Mouse (Mus musculus) liver, adult 2 months (tissue): ENCODE measurements at regions not wholly inside any gene's neighbourhood (a gene's known extent, or its start where the extent isn't known, plus 50 kb on each side); places are given as distances from the start of the nearest gene placed in this dataset.

ENCODE experiments used
- DNase-seq: peaks from one replicate; pipeline ENCODE4 v3.0.0-alpha.2; 2011; ENCODE audit warnings: low read depth, low spot score; ENCODE audit errors: extremely low read depth
- H3K27ac ChIP-seq: fragments of 200-500 bp; replicated peaks from 2 replicates; pipeline ENCODE4 v1.5.1; 2012; ENCODE audit warnings: low read depth, mild to moderate bottlenecking, control low read depth, inconsistent platforms, low read length; ENCODE audit not compliant: insufficient read depth
- H3K27me3 ChIP-seq: fragments of 200-500 bp; 2 replicates; pipeline ENCODE4 v1.6.1; 2012; ENCODE audit warnings: mild to moderate bottlenecking, moderate library complexity, low read length, inconsistent platforms; ENCODE audit not compliant: control insufficient read depth, insufficient read depth
- H3K36me3 ChIP-seq: fragments of 200-500 bp; 2 replicates; pipeline ENCODE4 v1.6.1; 2012; ENCODE audit warnings: low read length, inconsistent platforms; ENCODE audit not compliant: control insufficient read depth, insufficient read depth
- H3K4me1 ChIP-seq: fragments of 200-500 bp; 2 replicates; pipeline ENCODE4 v1.6.1; 2011; ENCODE audit warnings: low read length; ENCODE audit not compliant: control insufficient read depth, insufficient read depth
- H3K4me3 ChIP-seq: fragments of 200-500 bp; 2 replicates; pipeline ENCODE4 v1.5.1; 2011; ENCODE audit warnings: low read depth, mild to moderate bottlenecking, control low read depth, low read length, moderate library complexity; ENCODE audit not compliant: insufficient read depth
- H3K79me2 ChIP-seq: fragments of 200-500 bp; 2 replicates; pipeline ENCODE4 v1.6.1; 2012; ENCODE audit warnings: inconsistent platforms, mild to moderate bottlenecking, low read length, moderate library complexity; ENCODE audit not compliant: control insufficient read depth, insufficient read depth
- H3K9ac ChIP-seq: fragments of 200-500 bp; 2 replicates; pipeline ENCODE4 v1.6.1; 2012; ENCODE audit warnings: low read depth, mild to moderate bottlenecking, control low read depth, inconsistent platforms, low read length
- CTCF ChIP-seq: fragments of 200-500 bp; IDR thresholded peaks from 2 replicates; pipeline ENCODE4 v1.5.1; 2011; ENCODE audit warnings: low read depth, low read length, control low read depth
- POLR2A ChIP-seq: fragments of 200-500 bp; IDR thresholded peaks from 2 replicates; pipeline ENCODE4 v1.6.1; 2011; ENCODE audit warnings: low read length, control low read depth; ENCODE audit not compliant: insufficient read depth; ENCODE audit errors: extremely low read depth
- WGBS: fragments of 180-500 bp; shearing (Covaris S2); methylation state at CpG from one replicate; pipeline ENCODE4 v1.1.7; 2018; 5-methylcytosine and 5-hydroxymethylcytosine counted together

DNA sequence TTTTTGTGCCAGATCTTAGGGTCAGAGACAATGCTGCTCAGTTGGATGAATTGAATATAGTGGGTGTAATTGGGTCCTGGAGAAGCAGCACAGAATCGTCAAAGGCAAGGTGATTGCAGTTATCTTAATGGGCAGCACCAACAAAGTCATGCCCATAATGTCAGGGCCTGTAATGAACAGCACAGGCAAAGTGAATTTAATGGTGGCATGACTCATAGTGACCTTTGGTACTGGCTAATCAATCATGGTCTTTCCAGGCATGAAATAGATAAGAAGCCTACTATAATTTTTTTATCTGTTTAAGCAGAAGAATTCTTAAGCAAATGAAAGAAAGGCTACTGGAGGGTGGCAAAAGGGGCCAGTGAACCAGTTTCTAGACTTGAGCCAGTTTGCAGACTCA lies 498.4 kb upstream of the Ercc4 start:
- no peaks in the 10 kb centered on the region for H3K4me1 ChIP-seq
- 43% methylated on average over 1 of the region's 1 CpGs for WGBS

DNA sequence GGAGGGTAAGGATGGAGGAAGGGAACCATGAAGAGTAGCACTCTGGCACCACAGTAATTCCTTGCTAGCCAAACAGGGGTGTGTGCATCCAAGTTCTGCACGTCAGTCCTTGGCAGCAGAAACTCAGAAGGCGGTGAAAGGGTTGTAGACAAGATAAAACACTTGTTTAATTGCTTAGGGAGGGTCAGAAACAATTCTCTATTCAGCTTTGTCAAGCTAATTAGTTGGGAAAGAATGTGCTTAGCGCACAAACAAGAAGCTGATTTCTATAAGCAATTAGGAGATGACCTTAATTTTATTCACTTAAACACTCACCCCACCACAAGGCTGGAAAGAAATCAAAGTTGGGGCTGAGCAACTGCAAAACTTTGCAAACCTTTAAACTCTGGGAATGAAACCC lies 491.7 kb upstream of the Ercc4 start:
- peak; percentile 5 for DNase-seq
- Histone ChIP-seq H3K27ac (no peak overlapping the region), H3K4me3 (no peak overlapping the region), H3K4me1 (no peaks in the 10 kb centered on the region), H3K9ac (no peak overlapping the region), H3K27me3 (no peaks in the 10 kb centered on the region), H3K79me2 (no peaks in the 10 kb centered on the region), H3K36me3 (no peaks in the 10 kb centered on the region)
- WGBS = 60% methylated on average over 3 of the region's 3 CpGs
- TF ChIP-seq CTCF = no peak
- no peak for TF ChIP-seq POLR2A

More for the DNA sequence above, 498.4 kb upstream of the Ercc4 start:
- Histone ChIP-seq H3K27ac (no peak overlapping the region), H3K27me3 (no peaks in the 10 kb centered on the region), H3K79me2 (no peaks in the 10 kb centered on the region), H3K9ac (no peak overlapping the region), H3K36me3 (no peaks in the 10 kb centered on the region), H3K4me3 (no peak overlapping the region)
- no peak for DNase-seq
- TF ChIP-seq POLR2A = no peak
- no peak for TF ChIP-seq CTCF

DNA sequence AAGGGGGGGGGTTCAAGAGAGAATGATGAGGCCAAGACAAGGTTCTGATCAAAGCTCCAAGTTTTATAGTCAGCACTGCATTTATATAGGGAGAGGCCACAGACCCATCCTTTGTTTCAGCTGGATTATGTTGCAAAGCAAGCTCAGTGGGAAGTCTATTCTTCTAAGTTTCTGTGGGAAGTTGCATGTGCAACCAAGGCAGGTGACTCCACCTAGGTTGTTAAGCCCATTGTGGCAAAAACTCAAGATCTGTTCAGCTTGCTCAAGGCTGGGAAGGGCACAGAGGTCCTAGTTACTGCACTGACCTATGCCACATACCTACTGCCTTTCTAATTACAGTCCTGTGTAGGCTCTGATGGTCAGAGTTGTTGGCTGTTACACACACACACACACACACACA lies 477.0 kb upstream of the Ercc4 start:
- Histone ChIP-seq H3K79me2 (no peaks in the 10 kb centered on the region), H3K27me3 (no peaks in the 10 kb centered on the region), H3K4me1 (no peaks in the 10 kb centered on the region), H3K27ac (no peak overlapping the region), H3K4me3 (no peak overlapping the region), H3K9ac (no peak overlapping the region), H3K36me3 (no peaks in the 10 kb centered on the region)
- no peak for DNase-seq
- TF ChIP-seq POLR2A (no peak), CTCF (no peak)

DNA sequence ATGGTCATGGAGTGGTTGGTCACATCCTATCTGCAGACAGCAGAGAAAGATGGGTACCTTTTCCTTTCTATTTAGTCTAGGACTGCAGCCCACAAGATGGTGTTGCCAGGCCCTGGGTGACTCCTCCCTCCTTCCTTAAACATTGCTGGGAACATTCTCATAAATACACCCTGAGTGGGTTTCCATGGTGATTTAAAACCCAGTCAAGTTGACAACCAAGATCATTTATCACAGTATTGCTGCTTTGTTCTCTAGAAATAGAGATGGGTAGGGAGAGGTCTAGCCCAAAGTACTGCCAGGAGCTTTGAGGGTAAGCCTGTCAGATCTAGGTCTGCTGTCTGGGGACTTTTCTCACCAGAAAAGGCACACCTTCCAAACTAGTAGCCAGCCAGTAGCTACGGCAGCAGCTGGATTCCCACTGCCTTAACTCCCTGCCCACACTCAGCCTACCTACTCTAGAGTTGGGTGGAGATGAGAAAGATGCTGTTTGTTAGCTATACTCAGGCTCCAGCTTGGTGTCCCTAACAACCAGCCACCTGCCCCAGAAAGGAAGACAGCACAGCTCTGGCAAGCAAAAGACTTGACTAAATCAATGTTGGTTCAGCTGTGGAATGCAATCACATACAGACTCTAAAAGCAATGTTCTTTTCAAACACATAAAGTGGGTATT lies 470.4 kb upstream of the Ercc4 start:
- Histone ChIP-seq H3K27ac (no peak overlapping the region), H3K36me3 (no peaks in the 10 kb centered on the region), H3K9ac (no peak overlapping the region), H3K79me2 (no peaks in the 10 kb centered on the region), H3K4me3 (no peak overlapping the region), H3K27me3 (no peaks in the 10 kb centered on the region), H3K4me1 (no peaks in the 10 kb centered on the region)
- WGBS = 80% methylated on average over 1 of the region's 1 CpGs
- no peak for TF ChIP-seq POLR2A
- TF ChIP-seq CTCF = no peak
- no peak for DNase-seq

DNA sequence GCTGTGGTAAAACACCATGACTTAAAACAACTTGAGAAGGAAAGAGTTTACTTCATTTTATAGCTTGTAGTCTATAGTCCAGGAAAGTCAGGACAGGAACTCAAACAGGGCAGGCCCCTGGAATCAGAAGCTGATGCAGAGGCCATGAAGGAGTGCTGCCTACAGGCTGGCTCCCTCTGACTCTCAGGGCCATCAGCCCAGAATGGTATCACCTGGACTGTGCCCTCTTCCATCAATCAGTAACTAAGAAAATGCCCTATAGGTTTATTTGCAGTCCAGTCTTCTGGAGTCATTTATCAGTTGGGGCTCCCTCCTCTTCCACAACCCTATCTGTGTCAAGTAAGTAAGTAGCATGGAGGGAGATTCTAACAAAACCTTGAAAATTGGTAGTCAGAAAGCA lies 466.4 kb upstream of the Ercc4 start:
- Histone ChIP-seq H3K27ac (no peak overlapping the region), H3K79me2 (no peaks in the 10 kb centered on the region), H3K36me3 (no peaks in the 10 kb centered on the region), H3K9ac (no peak overlapping the region), H3K4me1 (no peaks in the 10 kb centered on the region), H3K4me3 (no peak overlapping the region), H3K27me3 (no peaks in the 10 kb centered on the region)
- no peak for DNase-seq
- TF ChIP-seq POLR2A (no peak), CTCF (no peak)

DNA sequence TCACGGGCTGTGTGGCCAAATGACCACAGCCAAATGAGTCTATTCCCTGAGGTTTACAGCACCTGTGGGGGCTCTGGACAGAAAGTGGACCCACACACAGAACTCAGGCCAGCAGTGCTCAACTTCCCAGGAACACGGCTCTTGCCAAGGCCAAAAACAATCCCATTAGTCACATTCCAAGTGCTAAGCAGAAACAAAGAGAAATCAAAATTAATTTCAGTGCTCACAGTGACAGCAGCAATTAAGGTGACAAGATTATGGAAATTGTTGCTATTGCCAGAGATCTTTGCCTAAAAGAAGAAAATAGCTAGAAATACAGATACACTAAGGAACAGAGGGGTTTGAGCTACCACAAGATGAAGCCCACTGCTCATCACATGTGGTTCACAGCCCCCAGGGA lies 464.9 kb upstream of the Ercc4 start:
- DNase-seq = no peak
- Histone ChIP-seq H3K4me1 (no peaks in the 10 kb centered on the region), H3K9ac (no peak overlapping the region), H3K27me3 (no peaks in the 10 kb centered on the region), H3K79me2 (no peaks in the 10 kb centered on the region), H3K36me3 (no peaks in the 10 kb centered on the region), H3K27ac (no peak overlapping the region), H3K4me3 (no peak overlapping the region)
- WGBS = 88% methylated on average over 2 of the region's 2 CpGs
- no peak for TF ChIP-seq CTCF
- TF ChIP-seq POLR2A = no peak
